Mouse (Mus musculus): ENCODE results near the gene Naa25.

DNA sequence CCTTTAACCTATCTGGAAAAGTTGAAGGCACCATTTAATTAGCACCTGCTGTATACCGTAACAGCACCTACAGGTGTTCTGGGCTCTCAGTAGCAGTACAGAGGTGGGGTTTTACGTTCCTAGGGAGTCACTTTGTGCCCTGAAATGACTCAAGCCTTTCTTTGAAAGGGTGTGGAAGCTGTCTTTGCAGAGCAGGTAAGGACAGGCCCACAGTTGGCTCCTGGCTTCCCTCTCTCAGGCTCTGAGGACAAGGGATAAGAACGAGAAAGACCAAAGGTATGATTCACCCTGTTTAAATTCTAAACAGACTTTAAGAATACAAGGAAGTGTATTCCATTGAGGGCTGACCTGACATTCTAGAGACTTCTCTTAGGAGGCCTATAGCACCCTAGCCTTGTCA, 4.3 kb upstream of the Naa25 start:
- TF ChIP-seq CTCF (IDR thresholded peaks at IDR 0.05; ENCODE audit: control insufficient read depth, insufficient read depth, insufficient replicate concordance, low read depth, low read length) (no peak), POLR2A (IDR thresholded peaks at IDR 0.05; ENCODE audit: control insufficient read depth, low read depth, low read length) (no peak)

All from testis, adult 2 months (tissue).